Comparison of ENCODE assay signal across 12 mouse cellular contexts in the genomic region with DNA sequence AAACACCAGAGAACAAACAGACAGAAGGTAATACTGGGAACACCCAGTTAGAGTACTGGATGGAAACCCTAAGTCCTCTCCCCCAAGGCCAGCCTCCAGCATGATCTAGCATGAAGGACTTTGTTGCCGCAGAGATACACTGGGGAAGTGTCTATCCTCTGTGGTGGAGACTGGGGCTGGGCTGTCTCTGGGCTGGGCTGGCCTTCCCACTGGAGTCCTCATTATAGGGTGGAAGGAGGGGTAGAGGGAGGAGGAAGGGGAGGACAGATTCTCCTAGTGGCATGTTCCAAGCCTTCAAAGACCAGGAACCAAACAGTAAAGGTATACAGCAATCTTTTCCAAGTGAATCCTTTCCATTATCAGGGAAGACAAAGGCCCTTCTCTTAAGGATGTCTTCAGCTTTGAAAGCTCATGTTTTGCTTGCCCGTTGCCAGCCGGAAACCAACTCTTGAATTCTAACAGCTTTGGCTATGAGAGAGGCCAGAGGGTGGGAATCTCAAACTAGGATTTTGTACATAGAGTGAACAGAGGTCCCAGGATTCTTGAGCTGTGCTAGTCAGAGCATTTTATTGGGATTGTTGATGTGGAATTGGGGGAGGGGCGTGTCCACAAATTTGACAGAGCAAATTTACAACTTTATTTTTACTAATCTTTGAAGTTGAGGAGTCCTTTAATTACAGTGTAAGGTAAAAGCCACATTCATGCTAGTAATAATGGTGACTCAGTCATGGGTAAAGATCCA.
DNase-seq lines count a peak whose midpoint lies in the region; ATAC-seq lines count a peak whose summit lies in the region.
"Had no signal": no experiment of that assay in that cellular context is flagged by ENCODE, and none has a peak within 500 bp of the region (broad histone marks: within the 10 kb centered on the region; RNA-seq: fewer than 3 reads in every experiment).

No protein-coding gene starts in this region.

- no peak overlapping the region for H3K27ac ChIP-seq in heart, embryonic 12.5 days (ENCODE audit: poor library complexity, severe bottlenecking)
- H3K27ac ChIP-seq in embryonic facial prominence, embryonic 13.5 days: peak overlapping the region; percentile 83
- peak overlapping the region; percentile 39 for H3K27ac ChIP-seq in hindbrain, embryonic 11.5 days (ENCODE audit: low read depth, low read length)
- H3K27ac ChIP-seq in midbrain, embryonic 11.5 days (ENCODE audit: low read depth, low read length): no peak overlapping the region
- H3K27ac ChIP-seq: heart, embryonic 15.5 days had no signal

- peaks cover 9% of the 10 kb centered on the region; the same call in 1 of the 2 replicates for H3K4me1 ChIP-seq in heart, embryonic 12.5 days (replicated peaks)
- H3K4me1 ChIP-seq in embryonic facial prominence, embryonic 13.5 days: peaks cover 49% of the 10 kb centered on the region
- H3K4me1 ChIP-seq in hindbrain, embryonic 11.5 days (replicated peaks; ENCODE audit: control insufficient read depth, insufficient read depth, low read length): 0 out of 2 replicates have a peak, but pooled peaks cover 3% of the 10 kb centered on the region
- H3K4me1 ChIP-seq in midbrain, embryonic 11.5 days (ENCODE audit: control insufficient read depth, insufficient read depth, low read length): peaks cover 12% of the 10 kb centered on the region

- no peak overlapping the region for H3K4me3 ChIP-seq in heart, embryonic 12.5 days
- H3K4me3 ChIP-seq in embryonic facial prominence, embryonic 13.5 days: no peak overlapping the region
- H3K4me3 ChIP-seq in hindbrain, embryonic 11.5 days (ENCODE audit: low read depth, low read length): no peak overlapping the region
- H3K4me3 ChIP-seq in midbrain, embryonic 11.5 days (ENCODE audit: low read depth, low read length): no peak overlapping the region
- H3K4me3 ChIP-seq: heart, embryonic 15.5 days; left cerebral cortex, adult 2 months; myocyte had no signal

- H3K27me3 ChIP-seq in heart, embryonic 12.5 days (replicated peaks): no peaks in the 10 kb centered on the region
- no peaks in the 10 kb centered on the region for H3K27me3 ChIP-seq in embryonic facial prominence, embryonic 13.5 days
- H3K27me3 ChIP-seq in hindbrain, embryonic 11.5 days (ENCODE audit: control insufficient read depth, insufficient read depth, low read length): no peaks in the 10 kb centered on the region
- no peaks in the 10 kb centered on the region for H3K27me3 ChIP-seq in midbrain, embryonic 11.5 days (ENCODE audit: control insufficient read depth, insufficient read depth, low read length)
- H3K27me3 ChIP-seq: heart, embryonic 15.5 days had no signal

- no peak overlapping the region for H3K9ac ChIP-seq in heart, embryonic 12.5 days
- H3K9ac ChIP-seq in embryonic facial prominence, embryonic 13.5 days: no peak overlapping the region
- no peak overlapping the region for H3K9ac ChIP-seq in hindbrain, embryonic 11.5 days (ENCODE audit: low read depth, low read length)
- H3K9ac ChIP-seq in midbrain, embryonic 11.5 days (ENCODE audit: low read length): no peak overlapping the region
- H3K9ac ChIP-seq: heart, embryonic 15.5 days had no signal

- no peaks in the 10 kb centered on the region for H3K36me3 ChIP-seq in heart, embryonic 12.5 days
- H3K36me3 ChIP-seq in embryonic facial prominence, embryonic 13.5 days: no peaks in the 10 kb centered on the region
- no peaks in the 10 kb centered on the region for H3K36me3 ChIP-seq in hindbrain, embryonic 11.5 days (ENCODE audit: control insufficient read depth, insufficient read depth, low read length)
- no peaks in the 10 kb centered on the region for H3K36me3 ChIP-seq in midbrain, embryonic 11.5 days (ENCODE audit: control insufficient read depth, insufficient read depth, low read length)
- H3K36me3 ChIP-seq: heart, embryonic 15.5 days had no signal

- DNase-seq in heart, postnatal 14 days: no peak
- no peak for DNase-seq in hindbrain, embryonic 11.5 days (ENCODE audit: low spot score)
- no peak for DNase-seq in midbrain, embryonic 11.5 days (ENCODE audit: low spot score, missing footprints)
- DNase-seq in embryo, embryonic 10.5 days (ENCODE audit: low spot score): no peak
- no peak for DNase-seq in frontal cortex, postnatal 10 days (ENCODE audit: low spot score in 2 of 2)
- DNase-seq in adrenal gland, adult (ENCODE audit: inconsistent age in 2 of 2, low spot score in 1 of 2): no peak
- DNase-seq: kidney, adult 11 months had no signal

- intact Hi-C loops in heart, postnatal 14 days (cut with DNase I): no loop called here

- no peaks in the 10 kb centered on the region; the same call in 1 of the 2 replicates for H3K9me3 ChIP-seq in heart, embryonic 12.5 days (replicated peaks)
- no peaks in the 10 kb centered on the region for H3K9me3 ChIP-seq in embryonic facial prominence, embryonic 13.5 days
- H3K9me3 ChIP-seq in hindbrain, embryonic 11.5 days (ENCODE audit: control insufficient read depth, low read length): no peaks in the 10 kb centered on the region
- H3K9me3 ChIP-seq in midbrain, embryonic 11.5 days (ENCODE audit: control insufficient read depth, low read length): no peaks in the 10 kb centered on the region
- H3K9me3 ChIP-seq: heart, embryonic 15.5 days had no signal

- WGBS in heart, embryonic 12.5 days: 79% methylated on average over 4 of the region's 4 CpGs
- 76% methylated on average over 4 of the region's 4 CpGs for WGBS in embryonic facial prominence, embryonic 13.5 days
- 84% methylated on average over 4 of the region's 4 CpGs for WGBS in hindbrain, embryonic 11.5 days
- WGBS in midbrain, embryonic 11.5 days: 90% methylated on average over 4 of the region's 4 CpGs

- ATAC-seq in heart, embryonic 12.5 days (ENCODE audit: insufficient number of reproducible peaks, low FRiP score): peak; percentile 4; the same call in 1 of the 2 replicates
- ATAC-seq in embryonic facial prominence, embryonic 13.5 days (ENCODE audit: insufficient number of reproducible peaks, insufficient read depth, low FRiP score, low TSS enrichment, low read depth): peak; percentile 52; the same call in 1 of the 2 replicates
- peak; percentile 58 for ATAC-seq in hindbrain, embryonic 11.5 days (ENCODE audit: low FRiP score)
- ATAC-seq in midbrain, embryonic 11.5 days (ENCODE audit: low FRiP score): peak; percentile 52

- H3K4me2 ChIP-seq in heart, embryonic 12.5 days: no peak overlapping the region
- peak overlapping the region; percentile 45 for H3K4me2 ChIP-seq in embryonic facial prominence, embryonic 13.5 days
- no peak overlapping the region for H3K4me2 ChIP-seq in hindbrain, embryonic 11.5 days (replicated peaks; ENCODE audit: low read depth, low read length)
- no peak overlapping the region for H3K4me2 ChIP-seq in midbrain, embryonic 11.5 days
- H3K4me2 ChIP-seq: heart, embryonic 15.5 days had no signal

Comparison
In these comparisons a context has a peak if more than half of its experiments do, and no peak if none do; other contexts are left out.
1. ATAC-seq: peak in every context shown above with its lines; median percentile 58 in hindbrain, embryonic 11.5 days; 52 in embryonic facial prominence, embryonic 13.5 days; 52 in midbrain, embryonic 11.5 days; 4 in heart, embryonic 12.5 days.
2. H3K27ac ChIP-seq: peak in embryonic facial prominence, embryonic 13.5 days (single experiment) and hindbrain, embryonic 11.5 days (single experiment); none in heart, embryonic 12.5 days (single experiment) and midbrain, embryonic 11.5 days (single experiment).